Mouse (Mus musculus) frontal cortex, postnatal 36 days (tissue): ENCODE data around the gene Prune1.
A peak's percentile ranks its signal among the peaks of the same experiment; 100 is the strongest.

ENCODE experiments used
- DNase-seq, 2 experiments: peaks; one replicate each; pipeline ENCODE4 v3.0.0; 2022; ENCODE audit warnings: low spot score in 2 of 2

Prune1 gene

GRCm38 (mm10) chr3:95306244-95306643 is 24.4 kb upstream of the Prune1 start:
- no peak for DNase-seq

GRCm38 (mm10) chr3:95301204-95301796 is 19.4 kb upstream of the Prune1 start:
- no peak for DNase-seq

- no peak for DNase-seq
Observed at GRCm38 (mm10) chr3:95298018-95298417, 16.1 kb upstream of the Prune1 start.

GRCm38 (mm10) chr3:95296103-95296469 is 14.2 kb upstream of the Prune1 start:
- no peak for DNase-seq

GRCm38 (mm10) chr3:95295321-95296102 is 13.6 kb upstream of the Prune1 start:
- DNase-seq = no peak

GRCm38 (mm10) chr3:95294718-95295117 is 12.8 kb upstream of the Prune1 start:
- no peak for DNase-seq

GRCm38 (mm10) chr3:95294316-95294715 is 12.4 kb upstream of the Prune1 start:
- no peak for DNase-seq

GRCm38 (mm10) chr3:95293537-95293936 is 11.7 kb upstream of the Prune1 start:
- DNase-seq = no peak

- DNase-seq = no peak
Observed at GRCm38 (mm10) chr3:95292899-95293298, 11.0 kb upstream of the Prune1 start.

- DNase-seq = no peak
Observed at GRCm38 (mm10) chr3:95291041-95291440, 9.2 kb upstream of the Prune1 start.

- no peak for DNase-seq
Observed at GRCm38 (mm10) chr3:95290156-95290555, 8.3 kb upstream of the Prune1 start.

- DNase-seq = no peak
Observed at GRCm38 (mm10) chr3:95289419-95289818, 7.5 kb upstream of the Prune1 start.

GRCm38 (mm10) chr3:95287541-95287940 is 5.7 kb upstream of the Prune1 start:
- DNase-seq = no peak

- DNase-seq = no peak
Observed at GRCm38 (mm10) chr3:95286510-95286909, 4.6 kb upstream of the Prune1 start.

GRCm38 (mm10) chr3:95286011-95286410 is 4.1 kb upstream of the Prune1 start:
- no peak for DNase-seq

- DNase-seq = no peak
Observed at GRCm38 (mm10) chr3:95285390-95285789, 3.5 kb upstream of the Prune1 start.

- DNase-seq = no peak
Observed at GRCm38 (mm10) chr3:95284501-95285281, 2.8 kb upstream of the Prune1 start.

GRCm38 (mm10) chr3:95284062-95284461 is 2.2 kb upstream of the Prune1 start:
- DNase-seq = no peak

- DNase-seq = no peak
Observed at GRCm38 (mm10) chr3:95283589-95283941, 1.7 kb upstream of the Prune1 start.

GRCm38 (mm10) chr3:95282865-95283588 is 1.2 kb upstream of the Prune1 start:
- DNase-seq = peak; percentile 69 to 73

GRCm38 (mm10) chr3:95282381-95282864 is 547 bp upstream of the Prune1 start:
- DNase-seq = peak in 1 of 2 experiments; percentile 32

GRCm38 (mm10) chr3:95280747-95281146 is 1.1 kb downstream of the Prune1 start:
- DNase-seq = peak in 1 of 2 experiments; percentile 24
